Mouse (Mus musculus): ENCODE measurements around the gene Eml6. TPM values are rescaled to one million over a fixed set of nuclear protein-coding genes. Genes with fewer than 3 reads are reported as not detected.

The Eml6 gene
- total RNA-seq, 4 experiments from 2014 or later, result 3.8 to 11.4 (median 7.0) TPM

Other genes with a start within 250 kb of the Eml6 start
- 1 to 10 TPM in 1 of 4 experiments, under 1 TPM in 3; 0.35 to 1.0 (median 0.85) TPM for gene 4931440F15Rik, start 200.4 kb downstream of the Eml6 start, total RNA-seq (2022)
- gene Sptbn1, start 242.1 kb upstream of the Eml6 start, total RNA-seq (2022), result 100 to 1,000 TPM; 290 to 336 (median 317) TPM

Data from adrenal gland, adult 8-10 months (tissue).